Mouse (Mus musculus): ENCODE data around the gene Fstl5.

DNA sequence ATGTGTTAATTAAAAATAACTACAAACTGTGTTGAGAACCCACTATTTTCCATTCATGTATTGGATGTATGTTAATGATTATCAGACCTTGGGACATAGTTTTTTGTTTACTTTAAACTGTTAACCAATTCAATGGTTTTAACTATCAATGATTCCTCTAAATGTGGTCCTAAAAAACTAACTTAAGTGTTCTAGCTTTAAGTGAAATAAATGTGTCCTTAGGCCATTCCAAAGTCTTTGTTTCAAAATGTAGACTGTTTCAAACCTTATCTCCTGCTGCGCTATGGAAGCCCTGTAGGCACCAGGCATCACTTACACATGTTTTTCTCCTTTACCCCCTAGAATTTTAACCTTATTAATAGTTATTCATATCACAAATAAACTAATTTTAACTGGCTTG lies 546.0 kb downstream of the Fstl5 start:
- no peak for TF ChIP-seq CTCF (IDR thresholded peaks at IDR 0.05; ENCODE audit: low read depth, low read length)
- TF ChIP-seq GATA1 (IDR thresholded peaks at IDR 0.05; ENCODE audit: borderline replicate concordance, low read length) = no peak
- TF ChIP-seq POLR2AphosphoS5 (IDR thresholded peaks at IDR 0.05; ENCODE audit: insufficient replicate concordance, low read depth, low read length) = no peak
- TF ChIP-seq TAL1 (conservative IDR thresholded peaks at IDR 0.05; ENCODE audit: low read depth, low read length) = no peak
- TF ChIP-seq GATA2 (IDR thresholded peaks at IDR 0.05; ENCODE audit: borderline replicate concordance, low read depth, low read length) = no peak

All from G1E (cell line).